Mouse (Mus musculus): ENCODE measurements around the gene Paox.

The Paox gene

GRCm38 (mm10) chr7:140169386-140169785, 53.8 kb downstream of the Paox start:
- no peak for DNase-seq (ENCODE audit: low read depth, low spot score)

GRCm38 (mm10) chr7:140170863-140171262, 55.3 kb downstream of the Paox start:
- DNase-seq (ENCODE audit: low read depth, low spot score) = no peak

GRCm38 (mm10) chr7:140172936-140173335, 57.3 kb downstream of the Paox start, which contains the start of gene Olfr523:
Gene Olfr523 (plus strand): TSS chr7:140173217.
- DNase-seq (ENCODE audit: low read depth, low spot score) = no peak

GRCm38 (mm10) chr7:140179176-140179575, 63.6 kb downstream of the Paox start:
- no peak for DNase-seq (ENCODE audit: low read depth, low spot score)

- no peak for DNase-seq (ENCODE audit: low read depth, low spot score)
Measured at GRCm38 (mm10) chr7:140180692-140181091, 65.1 kb downstream of the Paox start.

- DNase-seq (ENCODE audit: low read depth, low spot score) = no peak
Measured at GRCm38 (mm10) chr7:140184206-140184605, 68.6 kb downstream of the Paox start.

Measured in retina, adult 2 months (tissue).